Mouse (Mus musculus) liver, embryonic 14.5 days (tissue): ENCODE data around the gene Arhgap27. TPM values are rescaled to one million over a fixed set of nuclear protein-coding genes. Genes with fewer than 3 reads are reported as not detected.
A peak's percentile ranks its signal among the peaks of the same experiment; 100 is the strongest.

Experiments used
- ATAC-seq: fragments of 200-750 bp; cut with Nextera tagmentation; 2 replicates; pipeline ENCODE4 v1.8.0; 2017; ENCODE audit warnings: moderate number of reproducible peaks, mild to moderate bottlenecking, moderate library complexity; ENCODE audit not compliant: insufficient read depth
- DNase-seq, 3 experiments: peaks; one replicate each; pipeline ENCODE4 v3.0.0-alpha.2; 2012 to 2013; ENCODE audit warnings: low read depth in 3 of 3, low spot score in 3 of 3
- H3K27ac ChIP-seq: fragments of 300-500 bp; sonication (generic); 2 replicates; pipeline ENCODE4 v1.5.1; 2014; ENCODE audit warnings: moderate library complexity, mild to moderate bottlenecking, control low read depth, inconsistent platforms
- H3K27me3 ChIP-seq: fragments of 300-500 bp; sonication (generic); 2 replicates; pipeline ENCODE4 v1.6.1; 2014; ENCODE audit warnings: mild to moderate bottlenecking, low read length, moderate library complexity; ENCODE audit not compliant: control insufficient read depth, insufficient read depth
- H3K36me3 ChIP-seq: fragments of 300-500 bp; sonication (generic); replicated peaks from 2 replicates; pipeline ENCODE4 v1.6.1; 2014; ENCODE audit warnings: low read depth; ENCODE audit not compliant: control insufficient read depth, insufficient read depth
- H3K4me1 ChIP-seq, 2 experiments: fragments of 200-500 bp in 1 of 2; fragments of 300-500 bp in 1 of 2; sonication (generic) in 1 of 2; replicated peaks; 2 replicates each; pipeline ENCODE4 v1.6.1; 2012 to 2014; ENCODE audit warnings: antibody characterized with exemption in 1 of 2, inconsistent platforms in 1 of 2, low read length in 1 of 2; ENCODE audit not compliant: control insufficient read depth in 2 of 2, insufficient read depth in 2 of 2
- H3K4me2 ChIP-seq: fragments of 300-500 bp; sonication (generic); 2 replicates; pipeline ENCODE4 v1.6.1; 2014; ENCODE audit warnings: low read depth, mild to moderate bottlenecking, control low read depth, moderate library complexity
- H3K4me3 ChIP-seq, 2 experiments: fragments of 200-500 bp in 1 of 2; fragments of 300-500 bp in 1 of 2; sonication (generic) in 1 of 2; 2 replicates each; pipeline ENCODE4 v1.5.1; 2012 to 2014; ENCODE audit warnings: low read depth in 2 of 2, low read length in 2 of 2, mild to moderate bottlenecking in 2 of 2, control low read depth in 1 of 2, inconsistent platforms in 1 of 2, moderate library complexity in 1 of 2; ENCODE audit not compliant: insufficient read depth in 1 of 2
- H3K9ac ChIP-seq: fragments of 300-500 bp; sonication (generic); replicated peaks from 2 replicates; pipeline ENCODE4 v1.6.1; 2014; ENCODE audit warnings: mild to moderate bottlenecking, control low read depth, moderate library complexity
- H3K9me3 ChIP-seq: fragments of 300-500 bp; sonication (generic); 2 replicates; pipeline ENCODE4 v1.6.1; 2016; ENCODE audit warnings: low read length, mixed read lengths; ENCODE audit not compliant: control insufficient read depth
- CTCF ChIP-seq: IDR thresholded peaks from 2 replicates; pipeline ENCODE4 v1.5.1; 2016; ENCODE audit warnings: antibody characterized with exemption, low read depth, control low read depth
- EP300 ChIP-seq: IDR thresholded peaks from 2 replicates; pipeline ENCODE4 v1.6.1; 2016; ENCODE audit warnings: antibody characterized with exemption, low read depth
- WGBS: fragments of 180-500 bp; shearing (Covaris S2); extraction: QIAGEN DNeasy Blood & Tissue Kit; methylation state at CpG from one replicate; pipeline ENCODE4 v1.1.7; 2014; ENCODE audit not compliant: insufficient replicate concordance; 5-methylcytosine and 5-hydroxymethylcytosine counted together
- polyA plus RNA-seq, 2 experiments: library from polyadenylated mRNA; depleted of rRNA in 1 of 2; stranded (reverse) in 1 of 2; unstranded in 1 of 2; fragments of >200 nt; fragmentation: Nextera tagmentation in 1 of 2; extraction: Ambion mirVana in 1 of 2; gene quantifications; 2 replicates each; pipeline versions ENCODE4 v1.2.1 to v1.2.3; 2012 to 2014

Arhgap27 gene
- polyA plus RNA-seq, 2 experiments: 1.4 to 2.6 TPM

DNA sequence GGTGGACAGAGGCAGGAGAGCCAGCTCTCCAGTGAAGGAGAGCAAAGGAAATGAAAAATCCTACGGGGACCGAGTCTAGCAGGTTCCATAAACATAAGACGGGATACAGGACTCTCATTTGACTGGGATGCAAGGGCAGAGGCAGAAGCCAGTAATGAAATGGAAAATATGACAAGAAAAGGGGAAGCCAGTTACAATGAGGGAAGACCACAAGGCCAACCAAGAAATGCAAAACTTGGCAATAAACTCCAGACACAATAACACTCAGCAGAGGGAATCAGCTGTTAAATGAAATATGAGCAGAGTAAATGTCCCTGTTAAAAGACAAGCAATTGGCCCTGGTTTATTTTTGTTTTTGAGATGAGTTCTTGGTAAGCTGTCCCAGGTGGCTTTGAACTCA lies 9.5 kb downstream of the Arhgap27 start:
- DNase-seq (no peak), ATAC-seq (no peak)
- Histone ChIP-seq H3K9me3 (no peaks in the 10 kb centered on the region; the same call in 1 of the 2 replicates), H3K4me3 (no peak overlapping the region), H3K9ac (no peak overlapping the region), H3K4me1 (no peaks in the 10 kb centered on the region), H3K4me2 (no peak overlapping the region), H3K36me3 (no peaks in the 10 kb centered on the region), H3K27me3 (no peaks in the 10 kb centered on the region), H3K27ac (no peak overlapping the region)
- WGBS: 69% methylated on average over 3 of the region's 3 CpGs
- TF ChIP-seq CTCF: no peak
- TF ChIP-seq EP300: no peak

GRCm38 (mm10) chr11:103352239-103352814 lies 11.2 kb downstream of the Arhgap27 start:
- H3K4me1 ChIP-seq: no peaks in the 10 kb centered on the region
- WGBS: 65% methylated on average over 5 of the region's 5 CpGs
- no peak overlapping the region for H3K9ac ChIP-seq
- H3K27ac ChIP-seq: no peak overlapping the region
- DNase-seq: no peak
- H3K4me3 ChIP-seq: no peak overlapping the region
- H3K4me2 ChIP-seq: no peak overlapping the region
- no peaks in the 10 kb centered on the region for H3K27me3 ChIP-seq
- ATAC-seq: no peak
- TF ChIP-seq EP300 (no peak), CTCF (no peak)
- no peaks in the 10 kb centered on the region; the same call in 1 of the 2 replicates for H3K9me3 ChIP-seq
- H3K36me3 ChIP-seq: no peaks in the 10 kb centered on the region

- 68% methylated on average over 12 of the region's 12 CpGs for WGBS
- H3K36me3 ChIP-seq: no peaks in the 10 kb centered on the region
- H3K4me2 ChIP-seq: no peak overlapping the region
- no peaks in the 10 kb centered on the region; the same call in 1 of the 2 replicates for H3K9me3 ChIP-seq
- ATAC-seq (no peak), DNase-seq (no peak)
- no peak overlapping the region for H3K9ac ChIP-seq
- H3K4me1 ChIP-seq: peaks cover 0 to 6% of the 10 kb centered on the region in 2 experiments; a peak in 3 of 4 replicates
- no peak overlapping the region for H3K4me3 ChIP-seq
- TF ChIP-seq CTCF (no peak), EP300 (no peak)
- H3K27ac ChIP-seq: no peak overlapping the region
- H3K27me3 ChIP-seq: no peaks in the 10 kb centered on the region
Observed at GRCm38 (mm10) chr11:103350711-103351315, 12.7 kb downstream of the Arhgap27 start.

DNA sequence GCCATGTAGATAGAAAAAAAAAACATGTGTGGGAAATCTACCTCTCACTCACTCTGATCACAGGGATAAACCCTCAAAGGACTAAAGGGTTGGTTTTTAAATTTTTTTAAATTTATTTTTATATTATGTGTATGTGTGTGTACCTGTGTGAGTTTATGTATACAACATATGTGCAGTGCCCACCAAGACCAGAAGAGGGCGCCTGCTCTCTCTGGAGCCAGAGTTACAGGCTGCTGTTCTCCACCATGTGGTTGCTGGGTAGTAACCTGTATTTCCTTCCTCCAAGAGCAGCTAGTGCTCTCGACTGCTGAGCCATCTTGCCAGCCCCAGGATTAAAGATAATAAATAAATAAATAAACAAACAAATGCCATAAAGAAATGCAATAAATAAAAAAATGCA lies 13.8 kb downstream of the Arhgap27 start:
- ATAC-seq: no peak
- Histone ChIP-seq H3K9ac (no peak overlapping the region), H3K36me3 (no peaks in the 10 kb centered on the region), H3K27ac (no peak overlapping the region), H3K27me3 (no peaks in the 10 kb centered on the region), H3K4me1 (peaks cover 0 to 8% of the 10 kb centered on the region in 2 experiments; a peak in 3 of 4 replicates), H3K9me3 (no peaks in the 10 kb centered on the region; the same call in 1 of the 2 replicates), H3K4me3 (no peak overlapping the region), H3K4me2 (no peak overlapping the region)
- no peak for DNase-seq
- TF ChIP-seq EP300 (no peak), CTCF (peak; percentile 20; the same call in 1 of the 2 replicates)
- 56% methylated on average over 2 of the region's 2 CpGs for WGBS

DNA sequence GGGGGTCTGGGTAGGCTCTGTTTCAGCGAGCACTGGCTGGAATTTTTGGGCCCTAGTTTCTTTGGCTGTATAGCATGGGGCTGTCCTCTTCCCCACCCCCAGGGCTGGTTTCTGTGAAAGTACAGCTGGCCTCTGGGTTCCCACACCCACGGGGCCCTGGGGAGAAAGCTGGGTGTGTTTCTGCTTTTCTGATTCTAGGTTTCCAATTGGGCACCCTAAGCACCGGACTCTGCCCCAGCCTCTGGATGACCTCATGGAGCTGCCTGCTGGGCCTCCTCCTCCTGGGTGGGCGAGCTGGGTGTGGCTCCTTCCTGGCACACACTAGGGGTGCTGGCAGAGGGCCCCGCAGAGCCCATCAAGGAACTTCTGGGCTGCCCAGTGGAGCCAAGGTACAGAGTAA lies 16.8 kb downstream of the Arhgap27 start:
- TF ChIP-seq EP300 (no peak), CTCF (no peak)
- no peak overlapping the region for H3K4me2 ChIP-seq
- H3K27ac ChIP-seq: no peak overlapping the region
- WGBS: 32% methylated on average over 5 of the region's 5 CpGs
- no peak overlapping the region for H3K9ac ChIP-seq
- H3K27me3 ChIP-seq: no peaks in the 10 kb centered on the region
- peaks cover 0 to 8% of the 10 kb centered on the region in 2 experiments; a peak in 3 of 4 replicates for H3K4me1 ChIP-seq
- 0 out of 2 replicates have a peak, but pooled peaks have one; percentile 18 for ATAC-seq
- no peaks in the 10 kb centered on the region; the same call in 1 of the 2 replicates for H3K9me3 ChIP-seq
- no peak for DNase-seq
- H3K36me3 ChIP-seq: no peaks in the 10 kb centered on the region
- no peak overlapping the region for H3K4me3 ChIP-seq
